Mouse (Mus musculus): ENCODE results near the gene Hes7. TPM values are rescaled to one million over a fixed set of nuclear protein-coding genes. Genes with fewer than 3 reads are reported as not detected.

Gene Hes7
- polyA plus RNA-seq, 1 experiment, result 1.1 TPM

- TF ChIP-seq POLR2A (IDR thresholded peaks at IDR 0.05; ENCODE audit: control insufficient read depth, extremely low read depth, insufficient read depth, low read length, poor library complexity) (no peak), CTCF (IDR thresholded peaks at IDR 0.05; ENCODE audit: borderline replicate concordance, control insufficient read depth, extremely low read depth, insufficient read depth, low read length, poor library complexity) (no peak)
- Histone ChIP-seq H3K27me3 (ENCODE audit: control insufficient read depth, insufficient read depth, low read length) (no peaks in the 10 kb centered on the region), H3K27ac (ENCODE audit: control insufficient read depth, insufficient read depth, low read length) (no peak overlapping the region), H3K4me1 (replicated peaks; ENCODE audit: control insufficient read depth, insufficient read depth, low read length) (no peaks in the 10 kb centered on the region), H3K4me3 (ENCODE audit: control insufficient read depth, insufficient read depth, low read length) (no peak overlapping the region), H3K36me3 (ENCODE audit: control insufficient read depth, insufficient read depth, low read length) (peaks cover 37% of the 10 kb centered on the region)
- 94% methylated on average over 13 of the region's 13 CpGs for WGBS
- DNase-seq, result no peak
Observed at GRCm38 (mm10) chr11:69109032-69109900, 10.9 kb upstream of the Hes7 start.

GRCm38 (mm10) chr11:69110319-69111046 lies 9.7 kb upstream of the Hes7 start:
- H3K36me3 ChIP-seq (ENCODE audit: control insufficient read depth, insufficient read depth, low read length), result peaks cover 27% of the 10 kb centered on the region
- peak; percentile 82 for DNase-seq
- H3K4me1 ChIP-seq (replicated peaks; ENCODE audit: control insufficient read depth, insufficient read depth, low read length), result no peaks in the 10 kb centered on the region
- no peaks in the 10 kb centered on the region for H3K27me3 ChIP-seq (ENCODE audit: control insufficient read depth, insufficient read depth, low read length)
- peak overlapping the region; percentile 7; the same call in 1 of the 2 replicates for H3K4me3 ChIP-seq (ENCODE audit: control insufficient read depth, insufficient read depth, low read length)
- H3K27ac ChIP-seq (ENCODE audit: control insufficient read depth, insufficient read depth, low read length), result no peak overlapping the region
- TF ChIP-seq CTCF (IDR thresholded peaks at IDR 0.05; ENCODE audit: borderline replicate concordance, control insufficient read depth, extremely low read depth, insufficient read depth, low read length, poor library complexity) (no peak), POLR2A (IDR thresholded peaks at IDR 0.05; ENCODE audit: control insufficient read depth, extremely low read depth, insufficient read depth, low read length, poor library complexity) (no peak)
- WGBS, result 3% methylated on average over 30 of the region's 30 CpGs

- peaks cover 19% of the 10 kb centered on the region for H3K36me3 ChIP-seq (ENCODE audit: control insufficient read depth, insufficient read depth, low read length)
- no peaks in the 10 kb centered on the region for H3K4me1 ChIP-seq (replicated peaks; ENCODE audit: control insufficient read depth, insufficient read depth, low read length)
- DNase-seq, result no peak
- H3K4me3 ChIP-seq (ENCODE audit: control insufficient read depth, insufficient read depth, low read length), result no peak overlapping the region
- no peak for TF ChIP-seq CTCF (IDR thresholded peaks at IDR 0.05; ENCODE audit: borderline replicate concordance, control insufficient read depth, extremely low read depth, insufficient read depth, low read length, poor library complexity)
- TF ChIP-seq POLR2A (IDR thresholded peaks at IDR 0.05; ENCODE audit: control insufficient read depth, extremely low read depth, insufficient read depth, low read length, poor library complexity), result no peak
- 21% methylated on average over 21 of the region's 21 CpGs for WGBS
- no peaks in the 10 kb centered on the region for H3K27me3 ChIP-seq (ENCODE audit: control insufficient read depth, insufficient read depth, low read length)
- no peak overlapping the region for H3K27ac ChIP-seq (ENCODE audit: control insufficient read depth, insufficient read depth, low read length)
Observed at GRCm38 (mm10) chr11:69111051-69111810, 9.0 kb upstream of the Hes7 start.

- Histone ChIP-seq H3K27me3 (ENCODE audit: control insufficient read depth, insufficient read depth, low read length) (no peaks in the 10 kb centered on the region), H3K4me1 (replicated peaks; ENCODE audit: control insufficient read depth, insufficient read depth, low read length) (no peaks in the 10 kb centered on the region), H3K27ac (ENCODE audit: control insufficient read depth, insufficient read depth, low read length) (no peak overlapping the region), H3K4me3 (ENCODE audit: control insufficient read depth, insufficient read depth, low read length) (no peak overlapping the region), H3K36me3 (ENCODE audit: control insufficient read depth, insufficient read depth, low read length) (peaks cover 16% of the 10 kb centered on the region)
- WGBS, result 87% methylated on average over 4 of the region's 4 CpGs
- no peak for TF ChIP-seq POLR2A (IDR thresholded peaks at IDR 0.05; ENCODE audit: control insufficient read depth, extremely low read depth, insufficient read depth, low read length, poor library complexity)
- TF ChIP-seq CTCF (IDR thresholded peaks at IDR 0.05; ENCODE audit: borderline replicate concordance, control insufficient read depth, extremely low read depth, insufficient read depth, low read length, poor library complexity), result no peak
- no peak for DNase-seq
Observed at GRCm38 (mm10) chr11:69111865-69112264, 8.3 kb upstream of the Hes7 start.

GRCm38 (mm10) chr11:69114018-69114417 lies 6.2 kb upstream of the Hes7 start:
- H3K27ac ChIP-seq (ENCODE audit: control insufficient read depth, insufficient read depth, low read length), result no peak overlapping the region

GRCm38 (mm10) chr11:69114621-69115020 lies 5.6 kb upstream of the Hes7 start:
- no peak for DNase-seq
- no peak overlapping the region for H3K27ac ChIP-seq (ENCODE audit: control insufficient read depth, insufficient read depth, low read length)
- TF ChIP-seq CTCF (IDR thresholded peaks at IDR 0.05; ENCODE audit: borderline replicate concordance, control insufficient read depth, extremely low read depth, insufficient read depth, low read length, poor library complexity) (no peak), POLR2A (IDR thresholded peaks at IDR 0.05; ENCODE audit: control insufficient read depth, extremely low read depth, insufficient read depth, low read length, poor library complexity) (no peak)
- peaks cover 13% of the 10 kb centered on the region for H3K4me1 ChIP-seq (replicated peaks; ENCODE audit: control insufficient read depth, insufficient read depth, low read length)
- WGBS, result 91% methylated on average over 3 of the region's 3 CpGs
- no peaks in the 10 kb centered on the region for H3K27me3 ChIP-seq (ENCODE audit: control insufficient read depth, insufficient read depth, low read length)
- no peak overlapping the region for H3K4me3 ChIP-seq (ENCODE audit: control insufficient read depth, insufficient read depth, low read length)
- H3K36me3 ChIP-seq (ENCODE audit: control insufficient read depth, insufficient read depth, low read length), result no peaks in the 10 kb centered on the region

More at GRCm38 (mm10) chr11:69114018-69114417, 6.2 kb upstream of the Hes7 start:
- DNase-seq, result no peak
- H3K4me1 ChIP-seq (replicated peaks; ENCODE audit: control insufficient read depth, insufficient read depth, low read length), result peaks cover 10% of the 10 kb centered on the region
- no peak overlapping the region for H3K4me3 ChIP-seq (ENCODE audit: control insufficient read depth, insufficient read depth, low read length)
- no peak for TF ChIP-seq POLR2A (IDR thresholded peaks at IDR 0.05; ENCODE audit: control insufficient read depth, extremely low read depth, insufficient read depth, low read length, poor library complexity)
- no peak for TF ChIP-seq CTCF (IDR thresholded peaks at IDR 0.05; ENCODE audit: borderline replicate concordance, control insufficient read depth, extremely low read depth, insufficient read depth, low read length, poor library complexity)
- no peaks in the 10 kb centered on the region for H3K27me3 ChIP-seq (ENCODE audit: control insufficient read depth, insufficient read depth, low read length)
- H3K36me3 ChIP-seq (ENCODE audit: control insufficient read depth, insufficient read depth, low read length), result no peaks in the 10 kb centered on the region; the same call in 1 of the 2 replicates
- 73% methylated on average over 3 of the region's 3 CpGs for WGBS

Measured in thymus, adult 2 months (tissue).